Mouse (Mus musculus) fat pad, adult 2 months (tissue): ENCODE data around the gene Sema4b.

Experiments
- DNase-seq: peaks from one replicate; pipeline ENCODE4 v3.0.0-alpha.2; 2011; ENCODE audit warnings: low read depth, low spot score; ENCODE audit errors: extremely low read depth

The Sema4b gene

GRCm38 (mm10) chr7:80197371-80197770, 10.7 kb downstream of the Sema4b start:
- DNase-seq: no peak

GRCm38 (mm10) chr7:80197941-80198778, 11.5 kb downstream of the Sema4b start:
- DNase-seq: no peak

- no peak for DNase-seq
These were observed 12.2 kb downstream of the Sema4b start for GRCm38 (mm10) chr7:80198863-80199262.

- no peak for DNase-seq
These were observed 12.6 kb downstream of the Sema4b start for GRCm38 (mm10) chr7:80199286-80199685.

GRCm38 (mm10) chr7:80199851-80200587, 13.4 kb downstream of the Sema4b start:
- no peak for DNase-seq

GRCm38 (mm10) chr7:80200588-80200945, 13.9 kb downstream of the Sema4b start:
- no peak for DNase-seq

GRCm38 (mm10) chr7:80200963-80201539, 14.4 kb downstream of the Sema4b start:
- DNase-seq: no peak

GRCm38 (mm10) chr7:80201888-80202540, 15.4 kb downstream of the Sema4b start:
- DNase-seq: no peak

- no peak for DNase-seq
These were observed 16.3 kb downstream of the Sema4b start for GRCm38 (mm10) chr7:80202961-80203360.

- no peak for DNase-seq
These were observed 17.0 kb downstream of the Sema4b start for GRCm38 (mm10) chr7:80203638-80204096.

- DNase-seq: no peak
These were observed 17.7 kb downstream of the Sema4b start for GRCm38 (mm10) chr7:80204362-80204761.

- DNase-seq: no peak
These were observed 18.3 kb downstream of the Sema4b start for GRCm38 (mm10) chr7:80204961-80205360.

- DNase-seq: no peak
These were observed 19.3 kb downstream of the Sema4b start for GRCm38 (mm10) chr7:80205705-80206589.

GRCm38 (mm10) chr7:80207314-80207731, 20.7 kb downstream of the Sema4b start:
- no peak for DNase-seq

- no peak for DNase-seq
These were observed 21.5 kb downstream of the Sema4b start for GRCm38 (mm10) chr7:80208026-80208642.

GRCm38 (mm10) chr7:80208738-80209430, 22.2 kb downstream of the Sema4b start:
- DNase-seq: no peak

GRCm38 (mm10) chr7:80209669-80210068, 23.0 kb downstream of the Sema4b start:
- no peak for DNase-seq

GRCm38 (mm10) chr7:80210982-80211381, 24.3 kb downstream of the Sema4b start:
- DNase-seq: no peak

GRCm38 (mm10) chr7:80213604-80214003, 27.0 kb downstream of the Sema4b start:
- DNase-seq: no peak
